Mouse (Mus musculus) hindbrain, embryonic 10.5 days (tissue): ENCODE measurements at regions not wholly inside any gene's neighbourhood (a gene's known extent, or its start where the extent isn't known, plus 50 kb on each side); places are given as distances from the start of the nearest gene placed in this dataset.

ENCODE experiments used
- DNase-seq: peaks from one replicate; pipeline ENCODE4 v3.0.0-alpha.2; 2017; ENCODE audit warnings: low spot score
- H3K27ac ChIP-seq: fragments of 300-500 bp; sonication (generic); 2 replicates; pipeline ENCODE4 v1.5.1; 2016; ENCODE audit warnings: mild to moderate bottlenecking, moderate library complexity
- H3K27me3 ChIP-seq: fragments of 300-500 bp; sonication (generic); 2 replicates; pipeline ENCODE4 v1.6.1; 2016; ENCODE audit warnings: mild to moderate bottlenecking; ENCODE audit not compliant: poor library complexity, insufficient read depth, severe bottlenecking
- H3K36me3 ChIP-seq: fragments of 300-500 bp; sonication (generic); 2 replicates; pipeline ENCODE4 v1.6.1; 2016; ENCODE audit warnings: mild to moderate bottlenecking, moderate library complexity
- H3K4me1 ChIP-seq: fragments of 300-500 bp; sonication (generic); replicated peaks from 2 replicates; pipeline ENCODE4 v1.6.1; 2016; ENCODE audit warnings: mild to moderate bottlenecking
- H3K4me3 ChIP-seq: fragments of 300-500 bp; sonication (generic); 2 replicates; pipeline ENCODE4 v1.5.1; 2016; ENCODE audit warnings: mild to moderate bottlenecking, moderate library complexity
- H3K9me3 ChIP-seq: fragments of 300-500 bp; sonication (generic); 2 replicates; pipeline ENCODE4 v1.6.1; 2016; ENCODE audit warnings: mild to moderate bottlenecking, moderate library complexity
- WGBS: fragments of 180-500 bp; shearing (Covaris S2); methylation state at CpG from one replicate; pipeline ENCODE4 v1.1.7; 2016; 5-methylcytosine and 5-hydroxymethylcytosine counted together

GRCm38 (mm10) chr19:14788630-14789029 is 190.8 kb upstream of the Tle4 start:
- WGBS = 94% methylated on average over 4 of the region's 4 CpGs
- Histone ChIP-seq H3K36me3 (no peaks in the 10 kb centered on the region), H3K4me3 (no peak overlapping the region), H3K9me3 (no peaks in the 10 kb centered on the region), H3K27ac (no peak overlapping the region), H3K4me1 (peaks cover 8% of the 10 kb centered on the region; the same call in 1 of the 2 replicates), H3K27me3 (peaks cover 21% of the 10 kb centered on the region)
- DNase-seq = no peak

GRCm38 (mm10) chr19:14786868-14787267 is 189.0 kb upstream of the Tle4 start:
- H3K4me3 ChIP-seq = no peak overlapping the region
- DNase-seq = no peak
- 87% methylated on average over 8 of the region's 8 CpGs for WGBS
- H3K4me1 ChIP-seq = peaks cover 8% of the 10 kb centered on the region; the same call in 1 of the 2 replicates
- H3K36me3 ChIP-seq = no peaks in the 10 kb centered on the region
- H3K9me3 ChIP-seq = no peaks in the 10 kb centered on the region
- H3K27me3 ChIP-seq = peaks cover 10% of the 10 kb centered on the region
- H3K27ac ChIP-seq = no peak overlapping the region

GRCm38 (mm10) chr19:14785661-14786060 is 187.8 kb upstream of the Tle4 start:
- Histone ChIP-seq H3K36me3 (no peaks in the 10 kb centered on the region), H3K4me1 (peaks cover 8% of the 10 kb centered on the region; the same call in 1 of the 2 replicates), H3K9me3 (no peaks in the 10 kb centered on the region), H3K27me3 (peaks cover 7% of the 10 kb centered on the region), H3K4me3 (no peak overlapping the region), H3K27ac (no peak overlapping the region)
- no peak for DNase-seq
- WGBS = 40% methylated on average over 3 of the region's 3 CpGs

- H3K36me3 ChIP-seq = no peaks in the 10 kb centered on the region
- no peak for DNase-seq
- H3K27me3 ChIP-seq = peaks cover 6% of the 10 kb centered on the region
- no peak overlapping the region for H3K27ac ChIP-seq
- 25% methylated on average over 7 of the region's 7 CpGs for WGBS
- H3K4me3 ChIP-seq = peak overlapping the region; percentile 25
- H3K9me3 ChIP-seq = peaks cover 6% of the 10 kb centered on the region; the same call in 1 of the 2 replicates
- peaks cover 24% of the 10 kb centered on the region for H3K4me1 ChIP-seq
These were observed 179.9 kb upstream of the Tle4 start for GRCm38 (mm10) chr19:14777709-14778108.

- peaks cover 6% of the 10 kb centered on the region for H3K27me3 ChIP-seq
- H3K4me3 ChIP-seq = peak overlapping the region; percentile 25
- WGBS = 3% methylated on average over 10 of the region's 10 CpGs
- H3K4me1 ChIP-seq = peaks cover 25% of the 10 kb centered on the region
- peak; percentile 23 for DNase-seq
- no peak overlapping the region for H3K27ac ChIP-seq
- H3K9me3 ChIP-seq = peaks cover 6% of the 10 kb centered on the region; the same call in 1 of the 2 replicates
- H3K36me3 ChIP-seq = no peaks in the 10 kb centered on the region
These were observed 179.3 kb upstream of the Tle4 start for GRCm38 (mm10) chr19:14777198-14777597.

GRCm38 (mm10) chr19:14776791-14777190 is 178.9 kb upstream of the Tle4 start:
- H3K27ac ChIP-seq = no peak overlapping the region
- WGBS = 64% methylated on average over 5 of the region's 5 CpGs
- DNase-seq = no peak
- no peak overlapping the region for H3K4me3 ChIP-seq
- peaks cover 6% of the 10 kb centered on the region for H3K27me3 ChIP-seq
- H3K9me3 ChIP-seq = peaks cover 6% of the 10 kb centered on the region; the same call in 1 of the 2 replicates
- peaks cover 25% of the 10 kb centered on the region for H3K4me1 ChIP-seq
- H3K36me3 ChIP-seq = no peaks in the 10 kb centered on the region

- Histone ChIP-seq H3K9me3 (peaks cover 10% of the 10 kb centered on the region; the same call in 1 of the 2 replicates), H3K36me3 (no peaks in the 10 kb centered on the region), H3K27me3 (no peaks in the 10 kb centered on the region), H3K27ac (no peak overlapping the region), H3K4me3 (no peak overlapping the region), H3K4me1 (peaks cover 23% of the 10 kb centered on the region)
- WGBS = 46% methylated on average over 2 of the region's 2 CpGs
- no peak for DNase-seq
These were observed 174.9 kb upstream of the Tle4 start for GRCm38 (mm10) chr19:14772794-14773193.

- Histone ChIP-seq H3K27me3 (no peaks in the 10 kb centered on the region), H3K4me1 (no peaks in the 10 kb centered on the region), H3K4me3 (no peak overlapping the region), H3K9me3 (no peaks in the 10 kb centered on the region), H3K27ac (no peak overlapping the region), H3K36me3 (no peaks in the 10 kb centered on the region)
- DNase-seq = no peak
These were observed 154.8 kb upstream of the Tle4 start for GRCm38 (mm10) chr19:14752646-14753045.

- H3K36me3 ChIP-seq = no peaks in the 10 kb centered on the region
- H3K27ac ChIP-seq = no peak overlapping the region
- WGBS = 93% methylated on average over 3 of the region's 3 CpGs
- DNase-seq = no peak
- H3K27me3 ChIP-seq = no peaks in the 10 kb centered on the region
- no peaks in the 10 kb centered on the region for H3K9me3 ChIP-seq
- H3K4me1 ChIP-seq = peaks cover 3% of the 10 kb centered on the region; the same call in 1 of the 2 replicates
- H3K4me3 ChIP-seq = no peak overlapping the region
These were observed 144.5 kb upstream of the Tle4 start for GRCm38 (mm10) chr19:14742361-14742760.

GRCm38 (mm10) chr19:14740936-14741335 is 143.1 kb upstream of the Tle4 start:
- H3K27me3 ChIP-seq = no peaks in the 10 kb centered on the region

GRCm38 (mm10) chr19:14740139-14740538 is 142.3 kb upstream of the Tle4 start:
- H3K27me3 ChIP-seq = no peaks in the 10 kb centered on the region

More at GRCm38 (mm10) chr19:14740936-14741335, 143.1 kb upstream of the Tle4 start:
- Histone ChIP-seq H3K4me1 (no peaks in the 10 kb centered on the region), H3K27ac (no peak overlapping the region), H3K4me3 (no peak overlapping the region), H3K9me3 (no peaks in the 10 kb centered on the region), H3K36me3 (no peaks in the 10 kb centered on the region)
- no peak for DNase-seq
- WGBS = 95% methylated on average over 1 of the region's 1 CpGs

GRCm38 (mm10) chr19:14736514-14736913 is 138.7 kb upstream of the Tle4 start:
- Histone ChIP-seq H3K27me3 (no peaks in the 10 kb centered on the region), H3K4me3 (no peak overlapping the region), H3K36me3 (no peaks in the 10 kb centered on the region), H3K9me3 (no peaks in the 10 kb centered on the region), H3K27ac (no peak overlapping the region), H3K4me1 (no peaks in the 10 kb centered on the region)
- no peak for DNase-seq
- WGBS = 80% methylated on average over 1 of the region's 1 CpGs

More at GRCm38 (mm10) chr19:14740139-14740538, 142.3 kb upstream of the Tle4 start:
- no peak overlapping the region for H3K27ac ChIP-seq
- no peaks in the 10 kb centered on the region for H3K9me3 ChIP-seq
- no peaks in the 10 kb centered on the region for H3K4me1 ChIP-seq
- no peaks in the 10 kb centered on the region for H3K36me3 ChIP-seq
- WGBS = 94% methylated on average over 1 of the region's 1 CpGs
- no peak for DNase-seq
- no peak overlapping the region for H3K4me3 ChIP-seq

GRCm38 (mm10) chr19:14725329-14725728 is 127.5 kb upstream of the Tle4 start:
- WGBS = 66% methylated on average over 3 of the region's 3 CpGs

GRCm38 (mm10) chr19:14724637-14725036 is 126.8 kb upstream of the Tle4 start:
- Histone ChIP-seq H3K4me3 (no peak overlapping the region), H3K4me1 (no peaks in the 10 kb centered on the region), H3K36me3 (no peaks in the 10 kb centered on the region), H3K9me3 (no peaks in the 10 kb centered on the region), H3K27me3 (no peaks in the 10 kb centered on the region), H3K27ac (no peak overlapping the region)
- DNase-seq = no peak
- 76% methylated on average over 4 of the region's 4 CpGs for WGBS

More at GRCm38 (mm10) chr19:14725329-14725728, 127.5 kb upstream of the Tle4 start:
- no peaks in the 10 kb centered on the region for H3K9me3 ChIP-seq
- no peaks in the 10 kb centered on the region for H3K4me1 ChIP-seq
- no peaks in the 10 kb centered on the region for H3K36me3 ChIP-seq
- DNase-seq = no peak
- no peak overlapping the region for H3K27ac ChIP-seq
- H3K27me3 ChIP-seq = no peaks in the 10 kb centered on the region
- H3K4me3 ChIP-seq = no peak overlapping the region
